Mouse (Mus musculus) Patski (cell line): ENCODE results near the gene Sort1. TPM values are rescaled to one million over a fixed set of nuclear protein-coding genes. Genes with fewer than 3 reads are reported as not detected.
A peak's percentile ranks its signal among the peaks of the same experiment; 100 is the strongest.

Experiments used
- ATAC-seq: fragments of 100-300 bp; one replicate; pipeline ENCODE4 v1.8.0; 2021
- CTCF ChIA-PET: fragments of 350-600 bp; sonication (Branson Sonifier 250); formaldehyde crosslinking; loops from one replicate; lab custom pipeline; 2022; ENCODE audit warnings: inconsistent platforms; lab: Charles Lee
- POLR2A ChIA-PET: fragments of 350-600 bp; sonication (Branson Sonifier 250); formaldehyde crosslinking; loops from one replicate; lab custom pipeline; 2022; ENCODE audit warnings: antibody characterized with exemption, inconsistent platforms; lab: Charles Lee
- DNase-seq: peaks from one replicate; pipeline ENCODE4 v3.0.0-alpha.2; 2011; ENCODE audit warnings: low read depth, low spot score
- H3K27me3 ChIP-seq: fragments of 371-371 bp; one replicate; pipeline ENCODE4 v1.5.1; 2021
- CTCF ChIP-seq: fragments of 100-300 bp; IDR thresholded peaks from one replicate; pipeline ENCODE4 v1.5.1; 2021
- in situ Hi-C: fragments of 300-500 bp; cut with MboI; formaldehyde crosslinking; loops from 3 replicates; pipeline ENCODE4 v1.11.1; 2018; ENCODE audit warnings: low pct_unique_long_range_greater_than_20kb, mixed read lengths
- polyA plus RNA-seq: library from polyadenylated mRNA; unstranded; gene quantifications from one replicate; pipeline ENCODE4 v1.2.3, GENCODE M21; 2021

Sort1 gene
- polyA plus RNA-seq, 1 experiment from 2014 or later: 125 TPM

- ATAC-seq: peak; percentile 81
- ChIA-PET CTCF (interaction anchor here (0.8 to 2.8 kb wide), 8 partner anchors 12 to 94 kb away, joined by 3 to 14 read pairs (median 3); no protein-coding TSS in a partner anchor), POLR2A (interaction anchor here (0.8 to 1.5 kb wide), 3 partner anchors 10 to 29 kb away, joined by 3 to 4 read pairs (median 3); partner anchors contain the start of gene Sort1)
- no peak for TF ChIP-seq CTCF
- peak; percentile 68 for DNase-seq
- H3K27me3 ChIP-seq: no peaks in the 10 kb centered on the region
- in situ Hi-C loops: no loop called here
Observed at GRCm38 (mm10) chr3:108294398-108294797, 10.5 kb downstream of the Sort1 start.

GRCm38 (mm10) chr3:108295379-108296219 is 11.7 kb downstream of the Sort1 start:
- ChIA-PET POLR2A (interaction anchor here (0.8 to 1.5 kb wide), 3 partner anchors 11 to 28 kb away, joined by 3 to 4 read pairs (median 3); partner anchors contain the start of gene Sort1), CTCF (interaction anchor here (1.1 to 2.8 kb wide), 9 partner anchors 10 to 92 kb away, joined by 3 to 14 read pairs (median 4); no protein-coding TSS in a partner anchor)
- no peak for ATAC-seq
- in situ Hi-C loops: no loop called here
- DNase-seq: no peak
- no peaks in the 10 kb centered on the region for H3K27me3 ChIP-seq
- no peak for TF ChIP-seq CTCF

GRCm38 (mm10) chr3:108296220-108297049 is 12.6 kb downstream of the Sort1 start:
- ATAC-seq: peak; percentile 49

GRCm38 (mm10) chr3:108297050-108297419 is 13.2 kb downstream of the Sort1 start:
- POLR2A ChIA-PET: no interaction called here
- no peak for TF ChIP-seq CTCF
- H3K27me3 ChIP-seq: no peaks in the 10 kb centered on the region
- in situ Hi-C loops: no loop called here
- no peak for DNase-seq
- CTCF ChIA-PET: interaction anchor here (1.1 to 2.8 kb wide), 5 partner anchors 9 to 92 kb away, joined by 3 to 14 read pairs (median 5); no protein-coding TSS in a partner anchor
- ATAC-seq: no peak

More at GRCm38 (mm10) chr3:108296220-108297049, 12.6 kb downstream of the Sort1 start:
- ChIA-PET CTCF (interaction anchor here (1.1 to 2.8 kb wide), 6 partner anchors 10 to 93 kb away, joined by 3 to 14 read pairs (median 4); no protein-coding TSS in a partner anchor), POLR2A (interaction anchor here (1.2 kb wide), 1 partner anchor 12 kb away, joined by 3 read pairs; no protein-coding TSS in a partner anchor)
- in situ Hi-C loops: no loop called here
- DNase-seq: peak; percentile 41
- H3K27me3 ChIP-seq: no peaks in the 10 kb centered on the region
- TF ChIP-seq CTCF: no peak

- in situ Hi-C loops: no loop called here
- ChIA-PET CTCF (interaction anchor here (1.2 kb wide), 1 partner anchor 12 kb away, joined by 3 read pairs; no protein-coding TSS in a partner anchor), POLR2A (interaction anchor here (0.5 kb wide), 1 partner anchor 28 kb away, joined by 9 read pairs; no protein-coding TSS in a partner anchor)
- no peaks in the 10 kb centered on the region for H3K27me3 ChIP-seq
- no peak for DNase-seq
- TF ChIP-seq CTCF: no peak
- no peak for ATAC-seq
Observed at GRCm38 (mm10) chr3:108297603-108298553, 14.0 kb downstream of the Sort1 start.

- ChIA-PET CTCF (interaction anchor here (1.1 to 2.8 kb wide), 2 partner anchors 11 to 66 kb away, joined by 3 to 15 read pairs; no protein-coding TSS in a partner anchor), POLR2A (interaction anchor here (0.6 kb wide), 1 partner anchor 331 kb away, joined by 4 read pairs; no protein-coding TSS in a partner anchor)
- no peaks in the 10 kb centered on the region for H3K27me3 ChIP-seq
- in situ Hi-C loops: no loop called here
- TF ChIP-seq CTCF: no peak
- DNase-seq (no peak), ATAC-seq (no peak)
Observed at GRCm38 (mm10) chr3:108300455-108301030, 16.7 kb downstream of the Sort1 start.

GRCm38 (mm10) chr3:108303683-108304082 is 19.8 kb downstream of the Sort1 start:
- ATAC-seq (no peak), DNase-seq (no peak)
- TF ChIP-seq CTCF: no peak
- H3K27me3 ChIP-seq: no peaks in the 10 kb centered on the region
- in situ Hi-C loops: no loop called here
- POLR2A ChIA-PET: interaction anchor here (1.3 kb wide), 1 partner anchor 20 kb away, joined by 4 read pairs; the partner anchor contains the start of gene Sort1
- CTCF ChIA-PET: interaction anchor here (0.7 to 3.3 kb wide), 2 partner anchors 21 to 85 kb away, joined by 3 to 9 read pairs; no protein-coding TSS in a partner anchor

- CTCF ChIA-PET: interaction anchor here (2.3 to 3.3 kb wide), 3 partner anchors 9 to 84 kb away, joined by 8 to 14 read pairs (median 9); no protein-coding TSS in a partner anchor
- ATAC-seq: no peak
- TF ChIP-seq CTCF: no peak
- H3K27me3 ChIP-seq: no peaks in the 10 kb centered on the region
- in situ Hi-C loops: no loop called here
- no peak for DNase-seq
- POLR2A ChIA-PET: interaction anchor here (0.7 kb wide), 1 partner anchor 118 kb away, joined by 5 read pairs; no protein-coding TSS in a partner anchor
Observed at GRCm38 (mm10) chr3:108304747-108305146, 20.9 kb downstream of the Sort1 start.
